ENCODE assay signal across 9 mouse cellular contexts in genomic region chr9:31252182-31252799, GRCm38 (mm10). TPM values are rescaled to one million over a fixed set of nuclear protein-coding genes. Genes with fewer than 3 reads are reported as not detected.
DNase-seq lines count a peak whose midpoint lies in the region; ATAC-seq and TF ChIP-seq lines count a peak whose summit lies in the region.
"Had no signal": no experiment of that assay in that cellular context is flagged by ENCODE, and none has a peak within 500 bp of the region (broad histone marks: within the 10 kb centered on the region; RNA-seq: fewer than 3 reads in every experiment).

No protein-coding gene starts in this region.

- peak; percentile 87 for ATAC-seq in erythroblast, adult 5-6 weeks (replicated peaks; ENCODE audit: low FRiP score, poor library complexity, severe bottlenecking)
- ATAC-seq in intestine, postnatal 0 days = peak; percentile 70; the same call in 1 of the 2 replicates

- peaks cover 7% of the 10 kb centered on the region; the same call in 1 of the 2 replicates for H3K4me1 ChIP-seq in intestine, postnatal 0 days (replicated peaks; ENCODE audit: control insufficient read depth, insufficient read depth, low read length)
- H3K4me1 ChIP-seq: neural tube, embryonic 13.5 days had no signal

- H3K9ac ChIP-seq in intestine, postnatal 0 days (ENCODE audit: low read depth, low read length) = no peak overlapping the region
- H3K9ac ChIP-seq: neural tube, embryonic 13.5 days had no signal

- no peaks in the 10 kb centered on the region for H3K36me3 ChIP-seq in intestine, postnatal 0 days (ENCODE audit: control insufficient read depth, insufficient read depth)
- H3K36me3 ChIP-seq: neural tube, embryonic 13.5 days had no signal

- no peak overlapping the region for H3K27ac ChIP-seq in intestine, postnatal 0 days (ENCODE audit: low read depth, low read length)
- H3K27ac ChIP-seq: neural tube, embryonic 13.5 days had no signal

- H3K27me3 ChIP-seq in intestine, postnatal 0 days (replicated peaks; ENCODE audit: control insufficient read depth, insufficient read depth, low read length) = no peaks in the 10 kb centered on the region
- H3K27me3 ChIP-seq: neural tube, embryonic 13.5 days had no signal

- 0 out of 2 replicates have a peak overlapping the region, but pooled peaks have one; percentile 0 for H3K4me2 ChIP-seq in intestine, postnatal 0 days (replicated peaks; ENCODE audit: low read depth)

- peak; percentile 57 for DNase-seq in kidney, postnatal 10 days
- DNase-seq in kidney, adult 9 months = no peak
- peak; percentile 26 for DNase-seq in skeletal muscle tissue, adult 2 months (ENCODE audit: low read depth, low spot score)
- DNase-seq in right cerebral cortex, postnatal 36 days (ENCODE audit: low spot score in 2 of 2) = no peak
- no peak for DNase-seq in layer of hippocampus, adult 8-10 months (ENCODE audit: low spot score in 2 of 2)
- DNase-seq in neural tube, embryonic 10.5 days (ENCODE audit: extremely low spot score, low spot score) = no peak

- WGBS in intestine, postnatal 0 days = 47% methylated on average over 10 of the region's 10 CpGs

- no peaks in the 10 kb centered on the region for H3K9me3 ChIP-seq in intestine, postnatal 0 days (ENCODE audit: control insufficient read depth)
- H3K9me3 ChIP-seq: neural tube, embryonic 13.5 days had no signal

- H3K4me3 ChIP-seq in intestine, postnatal 0 days (ENCODE audit: low read depth, low read length) = no peak overlapping the region
- H3K4me3 ChIP-seq: neural tube, embryonic 13.5 days had no signal

- no peak for TF ChIP-seq CTCF in intestine, postnatal 0 days (IDR thresholded peaks at IDR 0.05; ENCODE audit: low read depth)

RNA-seq across cellular contexts. Expression of gene Prdm10, which starts 28.0 kb away (rescaled TPM):
- total RNA-seq in erythroblast, adult 5-6 weeks (2015; ENCODE audit: low replicate concordance) = 4.2 and 9.2 TPM in 2 replicates
- total RNA-seq in erythroblast, adult 5-6 weeks (2017; ENCODE audit: low replicate concordance) = 7.1 and 17.3 TPM in 2 replicates
- 1.0 and 1.2 TPM in 2 replicates for polyA plus RNA-seq in intestine, postnatal 0 days (2015; fragmentation: Nextera tagmentation; extraction: Ambion mirVana)
- total RNA-seq in layer of hippocampus, adult 8-10 months (2022) = 10 to 100 TPM; 18.4 to 23.5 (median 20.3) TPM

RNA-seq across cellular contexts. Expression of gene Aplp2, which starts 40.7 kb away (rescaled TPM):
- total RNA-seq in erythroblast, adult 5-6 weeks (2015; ENCODE audit: low replicate concordance) = 117 and 165 TPM in 2 replicates
- total RNA-seq in erythroblast, adult 5-6 weeks (2017; ENCODE audit: low replicate concordance) = 209 and 318 TPM in 2 replicates
- 143 and 144 TPM in 2 replicates for polyA plus RNA-seq in intestine, postnatal 0 days (2015; fragmentation: Nextera tagmentation; extraction: Ambion mirVana)
- total RNA-seq in layer of hippocampus, adult 8-10 months (2022) = 100 to 1,000 TPM; 453 to 504 (median 482) TPM

Comparison
In these comparisons a context has a peak if more than half of its experiments do, and no peak if none do; other contexts are left out.
1. DNase-seq: peak in kidney, postnatal 10 days (single experiment) and skeletal muscle tissue, adult 2 months (single experiment); none in kidney, adult 9 months (single experiment), right cerebral cortex, postnatal 36 days (0 of 2), layer of hippocampus, adult 8-10 months (0 of 2) and neural tube, embryonic 10.5 days (single experiment).